Mouse (Mus musculus): ENCODE data around the gene Mamdc2. TPM values are rescaled to one million over a fixed set of nuclear protein-coding genes. Genes with fewer than 3 reads are reported as not detected.

Gene Mamdc2
- total and polyA plus RNA-seq, 3 experiments = not detected

- Histone ChIP-seq H3K27ac (ENCODE audit: control insufficient read depth, low read depth, low read length) (no peak overlapping the region; the same call in 1 of the 2 replicates), H3K4me1 (ENCODE audit: control insufficient read depth in 1 of 2, insufficient read depth in 2 of 2, low read length in 2 of 2) (no peaks in the 10 kb centered on the region), H3K79me2 (ENCODE audit: control insufficient read depth, insufficient read depth, low read length, poor library complexity) (no peaks in the 10 kb centered on the region), H3K9me3 (replicated peaks; ENCODE audit: insufficient read depth, low read length) (no peaks in the 10 kb centered on the region), H3K36me3 (ENCODE audit: control insufficient read depth in 1 of 2, insufficient read depth in 2 of 2, low read length in 2 of 2) (no peaks in the 10 kb centered on the region), H3K4me3 (ENCODE audit: control insufficient read depth in 1 of 2, insufficient read depth in 1 of 2, low read depth in 2 of 2, low read length in 2 of 2) (no peak overlapping the region), H3K27me3 (ENCODE audit: control insufficient read depth in 1 of 2, insufficient read depth in 2 of 2, low read length in 2 of 2) (no peaks in the 10 kb centered on the region), H3K9ac (ENCODE audit: control insufficient read depth, low read depth, low read length, poor library complexity, severe bottlenecking) (no peak overlapping the region)
- DNase-seq (ENCODE audit: low read depth, low spot score) = no peak
- TF ChIP-seq RAD21 (IDR thresholded peaks at IDR 0.05; ENCODE audit: low read depth, low read length) (no peak), ZKSCAN1 (IDR thresholded peaks at IDR 0.05; ENCODE audit: low read depth, low read length) (no peak), GATA1 (IDR thresholded peaks at IDR 0.05; ENCODE audit: low read depth, low read length) (no peak), MEF2A (IDR thresholded peaks at IDR 0.05; ENCODE audit: extremely low read depth, insufficient replicate concordance, low read depth, low read length, poor library complexity, severe bottlenecking) (no peak), UBTF (IDR thresholded peaks at IDR 0.05; ENCODE audit: borderline replicate concordance, insufficient read depth, low read depth, low read length) (no peak), POLR2AphosphoS5 (IDR thresholded peaks at IDR 0.05; ENCODE audit: borderline replicate concordance, low read depth, low read length) (no peak), MAZ (IDR thresholded peaks at IDR 0.05; ENCODE audit: low read depth, low read length) (no peak)
These were observed 96.3 kb downstream of the Mamdc2 start for GRCm38 (mm10) chr19:23351808-23352491.

GRCm38 (mm10) chr19:23349930-23350329 lies 98.3 kb downstream of the Mamdc2 start:
- DNase-seq (ENCODE audit: low read depth, low spot score) = no peak
- Histone ChIP-seq H3K9me3 (replicated peaks; ENCODE audit: insufficient read depth, low read length) (no peaks in the 10 kb centered on the region), H3K27ac (ENCODE audit: control insufficient read depth, low read depth, low read length) (no peak overlapping the region), H3K9ac (ENCODE audit: control insufficient read depth, low read depth, low read length, poor library complexity, severe bottlenecking) (no peak overlapping the region), H3K79me2 (ENCODE audit: control insufficient read depth, insufficient read depth, low read length, poor library complexity) (no peaks in the 10 kb centered on the region), H3K27me3 (ENCODE audit: control insufficient read depth in 1 of 2, insufficient read depth in 2 of 2, low read length in 2 of 2) (no peaks in the 10 kb centered on the region), H3K4me3 (ENCODE audit: control insufficient read depth in 1 of 2, insufficient read depth in 1 of 2, low read depth in 2 of 2, low read length in 2 of 2) (no peak overlapping the region), H3K36me3 (ENCODE audit: control insufficient read depth in 1 of 2, insufficient read depth in 2 of 2, low read length in 2 of 2) (no peaks in the 10 kb centered on the region), H3K4me1 (ENCODE audit: control insufficient read depth in 1 of 2, insufficient read depth in 2 of 2, low read length in 2 of 2) (no peaks in the 10 kb centered on the region)
- TF ChIP-seq POLR2AphosphoS2 (IDR thresholded peaks at IDR 0.05; ENCODE audit: low read length) (no peak), RAD21 (IDR thresholded peaks at IDR 0.05; ENCODE audit: low read depth, low read length) (no peak), HCFC1 (IDR thresholded peaks at IDR 0.05; ENCODE audit: low read depth, low read length) (no peak), POLR2AphosphoS5 (IDR thresholded peaks at IDR 0.05; ENCODE audit: borderline replicate concordance, low read depth, low read length) (no peak), UBTF (IDR thresholded peaks at IDR 0.05; ENCODE audit: borderline replicate concordance, insufficient read depth, low read depth, low read length) (no peak), ELF1 (IDR thresholded peaks at IDR 0.05; ENCODE audit: low read depth, low read length) (no peak), ZMIZ1 (IDR thresholded peaks at IDR 0.05; ENCODE audit: low read depth, low read length) (no peak), ZC3H11A (IDR thresholded peaks at IDR 0.05; ENCODE audit: low read depth, low read length) (no peak)

- H3K79me2 ChIP-seq (ENCODE audit: control insufficient read depth, insufficient read depth, low read length, poor library complexity) = no peaks in the 10 kb centered on the region
- no peak overlapping the region for H3K4me3 ChIP-seq (ENCODE audit: control insufficient read depth in 1 of 2, insufficient read depth in 1 of 2, low read depth in 2 of 2, low read length in 2 of 2)
- no peaks in the 10 kb centered on the region for H3K9me3 ChIP-seq (replicated peaks; ENCODE audit: insufficient read depth, low read length)
- no peak for DNase-seq (ENCODE audit: low read depth, low spot score)
- H3K4me1 ChIP-seq (ENCODE audit: control insufficient read depth in 1 of 2, insufficient read depth in 2 of 2, low read length in 2 of 2) = no peaks in the 10 kb centered on the region
- no peaks in the 10 kb centered on the region for H3K27me3 ChIP-seq (ENCODE audit: control insufficient read depth in 1 of 2, insufficient read depth in 2 of 2, low read length in 2 of 2)
- H3K36me3 ChIP-seq (ENCODE audit: control insufficient read depth in 1 of 2, insufficient read depth in 2 of 2, low read length in 2 of 2) = no peaks in the 10 kb centered on the region
- no peak overlapping the region for H3K27ac ChIP-seq (ENCODE audit: control insufficient read depth, low read depth, low read length)
- H3K9ac ChIP-seq (ENCODE audit: control insufficient read depth, low read depth, low read length, poor library complexity, severe bottlenecking) = no peak overlapping the region
- TF ChIP-seq MAFK (IDR thresholded peaks at IDR 0.05; ENCODE audit: borderline replicate concordance, low read depth, low read length) (no peak), ZKSCAN1 (IDR thresholded peaks at IDR 0.05; ENCODE audit: low read depth, low read length) (no peak), EP300 (IDR thresholded peaks at IDR 0.05; ENCODE audit: low read depth in 1 of 2, low read length in 2 of 2) (no peak), MXI1 (IDR thresholded peaks at IDR 0.05; ENCODE audit: low read depth, low read length) (no peak), RAD21 (IDR thresholded peaks at IDR 0.05; ENCODE audit: low read depth, low read length) (no peak), TCF12 (IDR thresholded peaks at IDR 0.05; ENCODE audit: low read depth, low read length) (no peak), TAL1 (IDR thresholded peaks at IDR 0.05; ENCODE audit: low read length) (no peak), ETS1 (IDR thresholded peaks at IDR 0.05; ENCODE audit: low read depth, low read length) (no peak), BHLHE40 (IDR thresholded peaks at IDR 0.05; ENCODE audit: borderline replicate concordance, low read depth, low read length) (no peak), UBTF (IDR thresholded peaks at IDR 0.05; ENCODE audit: borderline replicate concordance, insufficient read depth, low read depth, low read length) (no peak), GATA1 (IDR thresholded peaks at IDR 0.05; ENCODE audit: low read depth, low read length) (no peak), POLR2A (IDR thresholded peaks at IDR 0.05; ENCODE audit: control insufficient read depth in 1 of 2, insufficient read depth in 1 of 2, low read depth in 1 of 2, low read length in 2 of 2, poor library complexity in 1 of 2) (no peak), GABPA (IDR thresholded peaks at IDR 0.05; ENCODE audit: low read depth, low read length) (no peak), ZMIZ1 (IDR thresholded peaks at IDR 0.05; ENCODE audit: low read depth, low read length) (no peak), POLR2AphosphoS2 (IDR thresholded peaks at IDR 0.05; ENCODE audit: low read length) (no peak), CTCF (IDR thresholded peaks at IDR 0.05 in 2 of 3, conservative IDR thresholded peaks at IDR 0.05 in 1 of 3; ENCODE audit: control insufficient read depth in 1 of 3, insufficient read depth in 1 of 3, low read depth in 2 of 3, low read length in 3 of 3, poor library complexity in 1 of 3, severe bottlenecking in 1 of 3) (no peak), USF1 (IDR thresholded peaks at IDR 0.05; ENCODE audit: low read depth, low read length) (no peak)
These were observed 105.5 kb downstream of the Mamdc2 start for GRCm38 (mm10) chr19:23342782-23343181.

All from MEL (cell line).